Mouse (Mus musculus): ENCODE data around the gene Olfr1457.

Gene Olfr1457

DNA sequence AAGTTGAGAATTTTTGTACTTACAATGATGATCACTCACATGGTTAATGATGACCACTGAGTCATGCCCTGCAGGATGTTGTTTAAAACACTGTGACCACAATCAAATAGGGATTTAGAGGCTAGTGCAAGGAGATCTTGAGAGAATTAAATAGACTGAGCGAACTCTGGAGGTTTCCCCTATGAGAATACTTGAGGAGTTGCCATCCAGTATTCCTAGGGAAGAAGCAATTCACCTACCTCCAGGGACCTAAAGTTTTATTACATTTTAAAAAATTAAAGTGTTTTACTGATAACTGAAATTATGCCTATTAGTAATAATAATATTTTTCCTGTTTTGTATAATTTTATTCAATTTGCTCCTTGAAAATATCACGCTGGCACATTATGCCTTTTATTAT is at the start of gene Olfr1457:
Olfr1457 (minus strand) TSS at position 101 of the 400 bp plus-strand sequence.
- no peak for DNase-seq (ENCODE audit: low spot score in 2 of 2)

GRCm38 (mm10) chr19:13106675-13107074 is 9.0 kb upstream of the Olfr1457 start, which contains the start of gene Olfr1458:
Gene Olfr1458, minus strand, starts transcription at chr19:13106775.
- DNase-seq (ENCODE audit: low spot score in 2 of 2), result no peak

DNA sequence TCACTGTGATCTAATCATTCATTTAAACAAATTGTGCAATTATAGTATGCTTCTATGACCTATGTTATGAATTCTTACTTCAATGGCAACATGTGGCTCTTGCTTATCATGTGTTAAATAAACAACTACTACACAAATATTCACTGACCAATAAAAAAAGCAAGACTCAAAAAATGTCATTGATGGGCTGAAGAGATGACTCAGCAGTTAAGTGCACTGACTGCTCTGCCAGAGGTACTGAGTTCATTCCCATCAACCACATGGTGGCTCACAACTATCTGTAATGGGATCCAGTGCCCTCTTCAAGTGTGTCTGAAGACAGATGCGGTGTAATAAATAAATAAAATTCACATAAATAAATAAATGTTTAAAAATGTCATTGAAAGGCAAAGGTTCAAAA is 3.8 kb downstream of the Olfr1457 start:
- no peak for DNase-seq (ENCODE audit: low spot score in 2 of 2)

DNA sequence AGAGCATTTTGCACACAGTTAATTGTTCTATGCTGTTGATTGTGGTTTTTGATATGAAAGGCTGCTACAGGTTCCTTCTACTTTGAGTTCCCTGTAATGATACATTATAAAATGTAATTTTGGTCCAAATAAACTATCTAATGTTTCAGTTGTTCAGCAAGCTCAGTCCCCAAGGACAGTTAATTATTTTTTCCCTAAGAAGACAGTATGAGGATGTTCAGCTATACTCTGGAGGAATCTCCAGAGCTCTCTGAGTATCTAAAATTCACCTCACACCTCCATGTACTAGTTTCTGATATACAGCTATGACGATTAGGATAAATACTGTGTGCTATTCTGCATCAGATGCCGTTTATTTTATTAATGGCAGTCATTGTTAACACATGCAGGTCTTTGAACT is 37.4 kb downstream of the Olfr1457 start, which contains the start of gene Olfr1454:
Olfr1454 (plus strand) TSS at position 301 of the 400 bp plus-strand sequence.
- DNase-seq (ENCODE audit: low spot score in 2 of 2), result no peak

All from left cerebral cortex, adult 9 months (tissue).